Mouse (Mus musculus) lung, embryonic 14.5 days (tissue): ENCODE measurements around the gene Llph. TPM values are rescaled to one million over a fixed set of nuclear protein-coding genes. Genes with fewer than 3 reads are reported as not detected.
A peak's percentile ranks its signal among the peaks of the same experiment; 100 is the strongest.

ENCODE experiments used
- ATAC-seq: fragments of 200-750 bp; cut with Nextera tagmentation; 2 replicates; pipeline ENCODE4 v1.8.0; 2017; ENCODE audit warnings: mild to moderate bottlenecking, moderate TSS enrichment, moderate library complexity; ENCODE audit not compliant: insufficient read depth
- DNase-seq: peaks from one replicate; pipeline ENCODE4 v3.0.0-alpha.2; 2015
- H3K27ac ChIP-seq: fragments of 300-500 bp; sonication (generic); 2 replicates; pipeline ENCODE4 v1.5.1; 2014; ENCODE audit warnings: low read depth, mild to moderate bottlenecking, moderate library complexity
- H3K27me3 ChIP-seq: fragments of 300-500 bp; sonication (generic); 2 replicates; pipeline ENCODE4 v1.6.1; 2014; ENCODE audit warnings: low read length, control low read depth; ENCODE audit not compliant: insufficient read depth
- H3K36me3 ChIP-seq: fragments of 300-500 bp; sonication (generic); 2 replicates; pipeline ENCODE4 v1.6.1; 2014; ENCODE audit warnings: control low read depth; ENCODE audit not compliant: insufficient read depth
- H3K4me1 ChIP-seq: fragments of 300-500 bp; sonication (generic); 2 replicates; pipeline ENCODE4 v1.6.1; 2014; ENCODE audit warnings: antibody characterized with exemption, control low read depth; ENCODE audit not compliant: insufficient read depth
- H3K4me2 ChIP-seq: fragments of 300-500 bp; sonication (generic); 2 replicates; pipeline ENCODE4 v1.6.1; 2014; ENCODE audit warnings: mild to moderate bottlenecking
- H3K4me3 ChIP-seq: fragments of 300-500 bp; sonication (generic); 2 replicates; pipeline ENCODE4 v1.5.1; 2014; ENCODE audit warnings: low read depth, low read length
- H3K9ac ChIP-seq: fragments of 300-500 bp; sonication (generic); 2 replicates; pipeline ENCODE4 v1.6.1; 2014
- H3K9me3 ChIP-seq: fragments of 300-500 bp; sonication (generic); 2 replicates; pipeline ENCODE4 v1.6.1; 2016; ENCODE audit warnings: low read depth, low read length, control low read depth
- CTCF ChIP-seq: IDR thresholded peaks from 2 replicates; pipeline ENCODE4 v1.5.1; 2016; ENCODE audit warnings: antibody characterized with exemption, low read depth
- WGBS: fragments of 180-500 bp; shearing (Covaris S2); extraction: QIAGEN DNeasy Blood & Tissue Kit; methylation state at CpG from one replicate; pipeline ENCODE4 v1.1.7; 2014; 5-methylcytosine and 5-hydroxymethylcytosine counted together
- polyA plus RNA-seq: library from polyadenylated mRNA; unstranded; fragments of >200 nt; fragmentation: Nextera tagmentation; extraction: Ambion mirVana; gene quantifications from 2 replicates; pipeline ENCODE4 v1.2.1, GENCODE M21; 2014

Gene Llph
- polyA plus RNA-seq = 56.4 and 58.1 TPM in 2 replicates

DNA sequence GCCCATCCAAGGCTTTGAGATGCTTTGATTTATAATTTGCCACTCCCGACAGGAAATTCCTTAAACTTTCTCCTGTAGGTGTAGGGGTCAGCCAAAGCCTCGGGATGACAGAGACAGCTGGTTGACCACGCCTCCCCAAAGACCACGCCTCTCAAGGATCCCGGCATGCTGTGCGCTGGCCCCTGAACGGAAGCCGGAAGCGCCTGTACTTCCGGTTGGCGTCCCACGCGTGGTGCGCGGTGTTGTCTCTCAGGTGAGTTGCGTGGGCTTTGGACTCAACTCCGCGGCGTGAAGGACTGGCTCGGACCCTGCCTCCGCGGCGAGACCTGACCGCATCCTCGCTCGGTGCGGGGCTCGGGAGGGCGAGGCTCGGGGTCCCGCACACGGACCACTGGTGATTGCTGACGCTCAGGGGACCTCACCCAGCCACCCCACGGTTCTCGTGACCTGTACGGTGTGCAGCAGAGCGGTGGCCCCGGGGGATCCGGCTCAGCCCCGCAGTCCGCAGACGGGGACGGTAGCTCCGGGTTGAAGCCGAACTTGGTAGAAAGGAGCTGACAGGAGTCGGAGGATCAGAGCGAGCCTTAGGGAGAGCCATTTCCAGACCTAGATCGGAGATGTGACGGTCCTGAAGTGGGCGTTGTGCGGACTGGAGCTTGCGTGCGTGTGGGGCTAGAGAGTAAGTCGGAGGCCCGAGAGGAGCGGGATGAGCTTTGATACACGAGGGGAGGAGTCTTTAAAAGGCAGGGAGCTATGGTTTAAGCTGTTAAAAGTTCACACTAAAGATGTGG is at the start of gene Llph:
Gene Llph, plus strand, starts transcription at position 200 of the 791 bp plus-strand sequence.
- Histone ChIP-seq H3K4me1 (0 out of 2 replicates have a peak, but pooled peaks cover 4% of the 10 kb centered on the region), H3K27ac (peak within 1 kb of the TSS; percentile 21; the same call in 1 of the 2 replicates), H3K9ac (peak within 1 kb of the TSS; percentile 86), H3K9me3 (no peaks in the 10 kb centered on the region), H3K27me3 (no peaks in the 10 kb centered on the region), H3K4me2 (peak within 1 kb of the TSS; percentile 94), H3K36me3 (peaks cover 32% of the 10 kb centered on the region), H3K4me3 (peak within 1 kb of the TSS; percentile 99)
- DNase-seq (peak; percentile 94), ATAC-seq (peak; percentile 94)
- no peak for TF ChIP-seq CTCF
- WGBS = under 1% methylated on average over 57 of the region's 57 CpGs

DNA sequence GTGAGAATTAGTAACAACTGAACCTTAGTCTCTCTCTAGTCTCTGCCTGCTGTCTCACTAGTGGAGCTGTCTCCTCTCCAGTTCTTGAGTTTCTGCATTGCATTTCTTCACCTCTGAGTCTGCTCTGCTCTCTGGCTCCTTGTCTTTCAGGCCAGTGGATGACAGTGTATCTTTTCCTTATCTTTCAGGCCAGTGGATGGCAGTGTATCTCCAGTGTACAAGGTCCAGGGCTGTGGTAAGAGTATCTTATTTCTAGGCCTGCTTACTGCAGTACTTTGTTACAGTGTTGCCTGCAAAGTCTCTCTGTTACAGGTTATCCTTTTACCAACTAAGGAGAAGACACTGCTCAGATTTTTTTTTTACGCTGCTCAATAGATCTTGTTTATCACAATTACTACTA is 44.0 kb upstream of the Llph start:
- WGBS = 91% methylated on average over 1 of the region's 1 CpGs
- DNase-seq (no peak), ATAC-seq (no peak)

DNA sequence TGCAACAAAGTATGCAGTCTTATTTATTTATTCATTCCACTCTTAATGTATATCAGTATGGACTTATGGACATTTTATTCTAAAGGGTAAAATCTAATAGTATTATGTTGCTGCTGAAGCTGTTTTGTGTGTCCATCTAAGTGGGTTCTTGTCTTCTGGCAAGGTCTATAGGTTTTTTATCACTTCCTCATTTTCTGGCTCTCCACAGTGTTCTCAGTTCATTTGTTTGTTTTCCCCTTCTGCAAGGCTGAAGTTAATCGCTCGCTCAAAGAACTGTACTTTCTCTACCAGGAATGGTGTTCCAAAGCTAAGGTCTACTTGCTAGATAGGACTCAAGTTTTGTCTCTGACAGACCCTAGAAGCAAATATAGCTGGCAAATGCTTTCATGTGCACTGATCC is 43.5 kb upstream of the Llph start:
- DNase-seq (no peak), ATAC-seq (no peak)
- Histone ChIP-seq H3K27ac (no peak overlapping the region), H3K4me2 (no peak overlapping the region), H3K4me1 (no peaks in the 10 kb centered on the region), H3K36me3 (no peaks in the 10 kb centered on the region), H3K9me3 (no peaks in the 10 kb centered on the region), H3K9ac (no peak overlapping the region), H3K27me3 (no peaks in the 10 kb centered on the region), H3K4me3 (no peak overlapping the region)
- no peak for TF ChIP-seq CTCF
- 59% methylated on average over 2 of the region's 2 CpGs for WGBS

More for the DNA sequence above, 44.0 kb upstream of the Llph start:
- Histone ChIP-seq H3K9ac (no peak overlapping the region), H3K27ac (no peak overlapping the region), H3K36me3 (no peaks in the 10 kb centered on the region), H3K4me1 (no peaks in the 10 kb centered on the region), H3K9me3 (no peaks in the 10 kb centered on the region), H3K27me3 (no peaks in the 10 kb centered on the region), H3K4me2 (no peak overlapping the region), H3K4me3 (no peak overlapping the region)
- 0 out of 2 replicates have a peak, but pooled peaks have one; percentile 9 for TF ChIP-seq CTCF

DNA sequence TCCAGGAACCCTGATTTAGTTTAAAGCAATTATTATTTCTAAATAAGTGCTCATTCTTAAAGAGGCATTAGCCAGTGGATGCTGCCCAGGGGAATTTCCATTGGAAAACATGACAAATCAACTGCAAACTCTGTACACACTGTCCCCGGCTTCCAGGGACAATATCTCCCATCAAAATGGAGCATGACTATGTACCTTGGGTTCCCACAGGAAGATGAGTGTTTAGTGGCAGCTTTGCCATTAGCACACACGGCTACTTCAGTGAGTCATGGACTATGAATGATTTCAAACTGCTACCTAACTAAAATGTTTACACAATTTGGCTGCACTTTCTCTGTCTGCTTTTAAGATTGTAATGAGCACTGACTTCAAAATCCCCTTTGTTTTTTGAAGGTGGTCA is 38.4 kb upstream of the Llph start:
- 43% methylated on average over 2 of the region's 2 CpGs for WGBS
- ATAC-seq = no peak

DNA sequence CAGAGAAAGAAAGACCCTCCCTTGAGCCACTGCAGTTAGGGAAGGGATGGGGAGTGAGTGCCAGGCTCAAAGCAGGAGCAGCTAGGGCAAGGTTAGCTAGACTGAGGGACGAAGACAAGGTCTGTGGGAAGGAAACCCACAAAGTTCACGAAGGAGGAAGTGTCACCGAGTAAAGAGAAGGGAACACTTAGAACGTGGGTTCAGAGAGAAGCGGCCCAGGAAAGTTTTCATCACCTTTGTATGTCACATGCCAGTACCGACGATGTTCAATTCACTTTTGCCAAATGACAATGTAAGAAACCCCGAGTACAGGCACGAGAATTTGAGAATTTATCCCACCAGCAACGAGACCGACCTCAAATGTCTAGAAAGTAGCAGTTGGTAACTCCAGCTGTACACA is 37.6 kb upstream of the Llph start:
- Histone ChIP-seq H3K36me3 (no peaks in the 10 kb centered on the region), H3K9me3 (no peaks in the 10 kb centered on the region), H3K27ac (no peak overlapping the region), H3K9ac (no peak overlapping the region), H3K27me3 (no peaks in the 10 kb centered on the region), H3K4me2 (no peak overlapping the region), H3K4me1 (no peaks in the 10 kb centered on the region), H3K4me3 (no peak overlapping the region)
- DNase-seq = no peak
- no peak for TF ChIP-seq CTCF
- ATAC-seq = no peak
- WGBS = 66% methylated on average over 11 of the region's 11 CpGs

More for the DNA sequence above, 38.4 kb upstream of the Llph start:
- no peak overlapping the region for H3K9ac ChIP-seq
- H3K4me2 ChIP-seq = no peak overlapping the region
- TF ChIP-seq CTCF = no peak
- no peaks in the 10 kb centered on the region for H3K27me3 ChIP-seq
- DNase-seq = no peak
- no peaks in the 10 kb centered on the region for H3K9me3 ChIP-seq
- H3K4me3 ChIP-seq = no peak overlapping the region
- H3K36me3 ChIP-seq = no peaks in the 10 kb centered on the region
- no peaks in the 10 kb centered on the region for H3K4me1 ChIP-seq
- H3K27ac ChIP-seq = no peak overlapping the region

DNA sequence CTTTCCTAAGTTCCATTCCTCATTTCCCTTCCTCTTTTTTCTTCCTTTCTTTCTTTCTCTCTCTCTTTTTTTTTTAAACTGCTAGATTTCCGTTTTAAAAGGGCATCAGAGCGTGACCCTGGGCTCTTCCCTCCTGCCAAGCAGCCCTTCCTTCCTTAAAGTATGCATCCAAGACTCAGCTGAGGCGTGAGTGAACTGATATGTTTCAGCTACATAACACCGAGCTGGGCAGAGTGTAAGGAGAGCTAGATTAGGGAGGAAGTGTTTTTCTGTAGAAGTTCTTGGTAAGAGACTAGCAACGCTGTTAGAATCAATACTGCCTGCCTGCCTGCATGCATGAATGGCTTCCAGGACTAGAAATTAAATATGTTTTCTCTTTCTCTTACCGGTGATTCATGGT is 37.1 kb upstream of the Llph start:
- no peaks in the 10 kb centered on the region for H3K27me3 ChIP-seq
- H3K4me1 ChIP-seq = no peaks in the 10 kb centered on the region
- no peak overlapping the region for H3K27ac ChIP-seq
- DNase-seq (no peak), ATAC-seq (no peak)
- no peak overlapping the region for H3K4me2 ChIP-seq
- 36% methylated on average over 6 of the region's 6 CpGs for WGBS
- no peaks in the 10 kb centered on the region for H3K36me3 ChIP-seq
- H3K9ac ChIP-seq = no peak overlapping the region
- no peaks in the 10 kb centered on the region for H3K9me3 ChIP-seq
- H3K4me3 ChIP-seq = no peak overlapping the region
- no peak for TF ChIP-seq CTCF

DNA sequence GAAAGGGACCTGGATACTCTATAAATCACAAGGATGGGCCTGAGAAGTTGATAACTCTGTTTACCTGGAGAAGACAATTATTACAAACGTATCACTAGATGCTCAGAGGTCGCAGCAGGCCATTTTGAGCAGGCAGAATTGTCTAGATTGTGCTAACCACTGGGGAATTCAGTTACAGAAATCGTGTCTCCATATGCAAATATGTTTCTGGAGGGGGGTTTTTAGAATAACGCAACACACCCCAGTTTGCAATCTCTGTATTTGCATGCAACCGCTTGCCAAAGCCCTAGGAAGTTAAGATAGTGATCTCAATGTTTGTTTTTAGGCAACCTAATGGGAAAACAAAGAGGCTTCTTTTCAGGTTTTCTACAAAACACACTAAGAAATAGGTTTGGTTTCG is 35.7 kb upstream of the Llph start:
- H3K9me3 ChIP-seq = no peaks in the 10 kb centered on the region
- H3K27ac ChIP-seq = no peak overlapping the region
- no peak for TF ChIP-seq CTCF
- no peak overlapping the region for H3K4me2 ChIP-seq
- WGBS = 77% methylated on average over 6 of the region's 6 CpGs
- DNase-seq (no peak), ATAC-seq (no peak)
- no peak overlapping the region for H3K9ac ChIP-seq
- no peak overlapping the region for H3K4me3 ChIP-seq
- no peaks in the 10 kb centered on the region for H3K4me1 ChIP-seq
- H3K27me3 ChIP-seq = no peaks in the 10 kb centered on the region
- no peaks in the 10 kb centered on the region for H3K36me3 ChIP-seq
